Mouse (Mus musculus): ENCODE measurements at regions not wholly inside any gene's neighbourhood (a gene's known extent, or its start where the extent isn't known, plus 50 kb on each side); places are given as distances from the start of the nearest gene placed in this dataset.

GRCm38 (mm10) chr4:106185745-106186501 is 130.1 kb upstream of the Usp24 start:
- DNase-seq = no peak

GRCm38 (mm10) chr4:106186684-106187083 is 129.3 kb upstream of the Usp24 start:
- DNase-seq = no peak

- DNase-seq = no peak
Observed at GRCm38 (mm10) chr4:106190248-106190647, 125.8 kb upstream of the Usp24 start.

- DNase-seq = no peak
Observed at GRCm38 (mm10) chr4:106191331-106191730, 124.7 kb upstream of the Usp24 start.

- no peak for DNase-seq
Observed at GRCm38 (mm10) chr4:106191843-106192242, 124.2 kb upstream of the Usp24 start.

- DNase-seq = no peak
Observed at GRCm38 (mm10) chr4:106193204-106193945, 122.6 kb upstream of the Usp24 start.

- DNase-seq = no peak
Observed at GRCm38 (mm10) chr4:106195497-106196166, 120.4 kb upstream of the Usp24 start.

- no peak for DNase-seq
Observed at GRCm38 (mm10) chr4:106199833-106200232, 116.2 kb upstream of the Usp24 start.

- no peak for DNase-seq
Observed at GRCm38 (mm10) chr4:106200241-106200640, 115.8 kb upstream of the Usp24 start.

- no peak for DNase-seq
Observed at GRCm38 (mm10) chr4:106202554-106202953, 113.5 kb upstream of the Usp24 start.

- DNase-seq = no peak
Observed at GRCm38 (mm10) chr4:106205200-106205599, 110.8 kb upstream of the Usp24 start.

GRCm38 (mm10) chr4:106206023-106206422 is 110.0 kb upstream of the Usp24 start:
- no peak for DNase-seq

GRCm38 (mm10) chr4:106209465-106209864 is 106.5 kb upstream of the Usp24 start:
- DNase-seq = no peak

- DNase-seq = no peak
Observed at GRCm38 (mm10) chr4:106209975-106210374, 106.0 kb upstream of the Usp24 start.

- DNase-seq = no peak
Observed at GRCm38 (mm10) chr4:106214170-106214569, 101.8 kb upstream of the Usp24 start.

GRCm38 (mm10) chr4:106220621-106221020 is 95.4 kb upstream of the Usp24 start:
- DNase-seq = no peak

GRCm38 (mm10) chr4:106225184-106225862 is 90.7 kb upstream of the Usp24 start:
- no peak for DNase-seq

GRCm38 (mm10) chr4:106227428-106227827 is 88.6 kb upstream of the Usp24 start:
- DNase-seq = no peak

GRCm38 (mm10) chr4:106228534-106228933 is 87.5 kb upstream of the Usp24 start:
- DNase-seq = peak; percentile 69

GRCm38 (mm10) chr4:106229526-106229925 is 86.5 kb upstream of the Usp24 start:
- DNase-seq = no peak

- peak; percentile 22 for DNase-seq
Observed at GRCm38 (mm10) chr4:106232499-106232970, 83.5 kb upstream of the Usp24 start.

GRCm38 (mm10) chr4:106244384-106244819 is 71.6 kb upstream of the Usp24 start:
- no peak for DNase-seq
